Mouse (Mus musculus) T-helper 17 cell (primary cell): ENCODE data around the gene Myo5a.
"Not testable (repeated sequence)": the region's sequence is repeated elsewhere in the genome, so short reads cannot be mapped to it uniquely, and the experiment has no call there.

Experiments
- in situ Hi-C, 2 experiments: fragments of 300-600 bp; cut with MboI, MseI; formaldehyde crosslinking; loops; 1 replicate in 1 of 2; 2 replicates in 1 of 2; pipeline ENCODE4 v1.15.1; 2025; ENCODE audit warnings: high pct_unique_total_duplicates in 2 of 2

The Myo5a gene

DNA sequence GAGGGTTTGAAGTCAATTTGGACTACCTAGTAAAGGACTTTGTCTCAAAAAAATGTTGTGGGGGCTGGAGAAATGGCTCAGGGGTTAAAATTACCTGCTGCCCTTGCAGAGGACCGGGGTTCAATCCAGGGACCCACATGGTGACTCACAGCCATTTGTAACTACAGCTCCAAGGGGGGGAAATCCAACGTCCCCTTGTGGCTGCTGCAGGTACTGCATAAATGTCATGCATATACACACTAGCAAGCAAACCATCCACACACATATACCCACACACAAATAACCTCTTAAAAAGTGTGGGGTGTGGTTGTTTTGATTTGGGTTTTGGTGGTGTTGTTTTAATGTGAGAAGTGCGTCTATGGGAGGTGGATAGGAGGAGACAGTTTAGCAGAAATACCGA lies 173.7 kb downstream of the Myo5a start:
- in situ Hi-C loops = no loop called here

DNA sequence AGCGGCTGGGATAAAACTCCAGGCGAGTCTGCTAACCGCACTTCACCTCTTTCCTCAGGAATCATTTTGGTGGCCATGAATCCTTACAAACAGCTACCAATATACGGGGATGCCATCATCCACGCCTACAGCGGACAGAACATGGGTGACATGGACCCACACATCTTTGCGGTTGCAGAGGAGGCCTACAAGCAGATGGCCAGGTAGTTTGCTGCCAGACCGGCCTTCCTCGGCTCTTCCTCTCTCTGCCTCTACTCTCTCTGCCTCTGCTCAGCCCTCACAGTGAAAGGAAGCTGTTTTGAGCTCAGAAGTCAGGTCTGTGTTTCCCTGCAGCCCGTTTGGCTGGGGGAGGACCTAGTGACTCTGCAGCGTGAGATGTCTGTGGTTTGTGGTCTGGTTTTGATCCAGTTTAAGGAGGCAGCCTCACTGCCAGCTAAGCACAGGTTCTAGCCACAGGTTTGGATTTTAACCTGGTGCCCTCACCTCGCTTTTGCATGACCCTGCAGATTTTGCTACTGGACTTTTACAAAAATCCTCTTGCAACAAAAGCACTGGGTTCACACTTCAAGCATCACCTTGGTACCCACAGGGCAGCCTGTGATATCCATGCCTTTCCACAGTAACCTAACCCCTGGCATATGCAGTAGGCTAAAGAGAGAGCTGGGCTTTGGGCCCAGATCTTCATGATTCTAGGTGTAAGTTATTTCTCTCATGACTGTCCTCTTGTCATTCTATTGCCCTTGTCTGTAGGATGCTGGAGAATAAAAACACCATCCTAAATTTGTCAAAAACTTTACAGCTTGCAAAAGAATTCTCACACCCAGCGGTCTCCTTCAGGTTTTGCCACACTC lies 175.5 kb downstream of the Myo5a start:
- in situ Hi-C loops = no loop called here

DNA sequence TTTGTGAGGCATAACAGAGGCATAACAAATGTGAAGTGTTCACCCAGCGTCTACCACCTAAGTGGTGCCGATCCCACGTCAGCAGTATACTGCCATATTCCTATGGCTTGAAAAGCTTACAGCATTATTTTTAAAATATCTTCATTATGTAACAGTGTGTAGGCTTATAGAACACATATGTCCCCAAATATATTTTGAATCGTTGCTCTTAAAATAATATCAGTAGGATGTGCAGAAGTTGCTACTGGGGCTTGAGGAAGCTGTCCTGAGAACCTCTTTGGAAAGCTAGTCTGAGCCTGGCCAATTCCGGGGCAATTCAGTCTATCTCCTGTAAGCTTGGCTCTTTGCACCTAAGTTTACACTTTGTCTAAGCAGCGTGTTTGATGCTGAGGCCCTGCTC lies 177.1 kb downstream of the Myo5a start:
- in situ Hi-C loops = no loop called here

DNA sequence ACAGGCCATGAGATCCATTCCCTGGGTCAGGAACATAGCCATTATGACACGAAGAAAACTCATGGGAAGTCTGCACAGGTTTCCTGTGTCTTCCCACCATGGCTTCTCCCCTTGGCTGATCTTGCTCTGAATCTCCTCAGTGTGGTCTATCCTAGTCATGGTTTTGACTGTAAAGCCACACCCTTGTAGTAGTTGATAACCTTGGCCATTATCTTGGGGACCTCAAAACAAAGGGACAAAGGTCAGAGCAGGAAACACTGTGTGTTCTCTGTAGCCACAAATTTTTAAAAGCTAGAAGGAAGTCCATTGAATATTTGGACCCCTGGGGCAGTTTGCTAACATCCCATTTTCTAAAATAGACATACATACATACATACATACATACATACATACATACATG lies 177.5 kb downstream of the Myo5a start:
- in situ Hi-C loops = no loop called here

DNA sequence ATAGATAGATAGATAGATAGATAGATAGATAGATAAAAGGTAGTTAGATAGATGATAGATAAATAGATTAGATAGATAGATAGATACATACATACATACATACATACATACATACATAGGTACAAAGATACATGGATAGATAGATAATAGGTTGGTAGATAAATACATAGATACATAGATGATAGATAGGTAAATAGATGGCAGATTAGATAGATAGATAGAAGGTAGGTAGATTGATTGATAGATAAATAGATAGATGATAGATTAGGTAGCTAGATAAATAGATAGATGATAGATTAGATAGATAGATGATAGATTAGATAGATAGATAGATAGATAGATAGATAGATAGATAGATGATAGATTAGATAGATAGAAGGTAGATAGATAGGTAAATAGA lies 178.1 kb downstream of the Myo5a start:
- in situ Hi-C loops = no loop called here

DNA sequence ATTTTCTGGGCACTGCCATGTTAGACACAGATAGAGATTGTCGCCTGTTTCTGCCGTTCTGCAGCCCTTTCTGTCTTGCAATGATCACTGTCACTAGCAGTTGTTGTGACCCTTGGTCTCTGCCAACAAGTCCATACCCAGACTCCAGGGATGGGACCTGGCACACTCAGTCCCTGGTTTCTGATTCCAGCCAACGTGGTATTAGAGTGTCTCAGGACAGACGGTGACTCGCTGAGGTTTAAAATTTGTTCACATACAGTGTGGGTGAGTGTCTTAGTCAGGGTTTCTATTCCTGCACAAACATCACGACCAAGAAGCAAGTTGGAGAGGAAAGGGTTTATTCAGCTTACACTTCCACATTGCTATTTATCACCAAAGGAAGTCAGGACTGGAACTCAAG lies 182.3 kb downstream of the Myo5a start:
- in situ Hi-C loops = not testable (repeated sequence)

DNA sequence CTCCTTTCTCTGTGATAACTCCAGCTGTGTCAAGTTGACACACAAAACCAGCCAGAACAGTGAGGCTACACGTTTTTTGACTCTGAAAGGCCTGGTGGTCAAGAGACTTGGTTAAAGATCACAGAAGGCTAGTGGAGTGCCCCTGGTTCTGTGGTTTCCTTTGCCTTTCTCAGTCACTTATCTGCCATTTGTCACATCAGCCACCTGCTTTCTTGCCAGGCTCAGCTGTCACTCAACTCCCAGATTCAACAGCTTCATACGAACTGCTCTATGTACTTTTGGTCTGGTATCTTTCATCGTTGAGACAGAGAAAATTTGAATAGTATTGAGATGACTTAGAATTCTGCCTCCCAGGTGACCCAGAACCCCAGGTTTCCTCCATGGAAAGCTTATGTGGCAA lies 183.0 kb downstream of the Myo5a start:
- in situ Hi-C loops = no loop called here

DNA sequence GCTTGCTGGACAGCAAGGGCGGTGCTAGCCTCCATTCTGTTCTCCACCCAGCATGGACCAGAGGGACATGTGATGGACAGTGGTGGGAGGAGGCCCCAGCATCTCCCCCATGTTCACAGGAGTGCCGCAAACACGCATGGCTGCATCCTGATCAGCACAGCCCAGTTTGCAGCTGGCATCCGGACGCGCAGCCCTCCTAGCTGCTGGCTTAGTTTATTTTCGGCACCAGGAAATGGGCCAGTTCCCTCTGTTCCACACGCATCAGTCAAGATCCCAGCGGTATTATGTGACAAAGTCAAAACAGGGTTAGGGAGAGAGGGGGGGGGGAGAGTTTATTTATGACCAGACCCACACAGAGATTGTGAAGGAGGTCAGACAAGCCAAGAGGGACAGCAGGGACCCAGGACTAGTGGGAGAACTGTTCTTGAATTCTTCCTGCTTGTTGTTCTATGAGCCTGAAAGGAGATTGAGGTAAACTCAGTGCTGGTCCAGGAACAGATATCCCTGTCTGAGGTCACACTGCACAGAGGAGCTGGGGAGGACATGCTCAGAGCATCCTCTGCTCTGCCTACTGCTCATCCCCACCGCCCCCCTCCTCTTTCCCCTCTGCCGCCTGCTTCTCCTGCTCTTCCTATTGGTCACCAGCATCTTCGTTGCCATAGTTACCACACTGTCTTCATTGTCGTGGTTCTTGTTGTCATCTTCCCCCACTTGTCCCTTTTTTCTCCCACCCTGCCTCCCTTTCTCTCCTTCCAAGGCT lies 183.6 kb downstream of the Myo5a start:
- in situ Hi-C loops = no loop called here

DNA sequence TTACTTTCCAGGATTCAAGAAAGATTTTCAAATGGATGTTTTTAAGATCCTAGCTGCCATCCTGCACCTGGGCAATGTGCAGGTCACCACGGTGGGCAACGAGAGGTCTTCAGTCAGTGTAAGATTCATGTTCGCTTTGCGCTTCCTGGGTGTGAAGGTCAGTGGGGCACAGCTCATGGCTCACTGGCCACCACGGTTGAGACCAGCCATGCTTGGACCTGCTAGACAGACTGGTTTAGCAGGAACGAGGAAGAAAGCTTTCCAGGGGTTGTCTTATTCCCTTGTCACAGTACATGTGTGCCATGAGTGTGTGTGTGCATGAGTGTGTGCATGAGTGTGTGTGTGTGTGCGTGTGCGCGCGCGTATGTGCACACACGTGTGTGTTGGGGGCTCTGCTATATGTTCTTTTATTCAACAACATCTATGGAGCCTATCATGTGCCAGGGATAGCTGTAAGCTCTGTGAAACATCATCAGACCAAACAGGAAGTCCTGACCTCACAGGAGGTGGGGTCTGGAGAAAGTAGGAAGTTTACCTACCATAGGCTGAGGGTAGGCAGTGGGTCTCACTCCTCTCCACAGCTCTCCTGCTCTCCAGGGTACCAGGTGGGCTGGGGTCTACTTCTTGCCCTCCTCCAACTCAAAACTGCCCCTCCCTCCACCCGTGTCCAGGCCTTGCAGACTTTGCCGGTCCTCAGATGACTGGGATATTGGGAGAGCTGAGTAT lies 185.2 kb downstream of the Myo5a start:
- in situ Hi-C loops = loop anchor here (5.0 kb wide), 2 partner anchors 84 to 209 kb away; no protein-coding TSS in a partner anchor

DNA sequence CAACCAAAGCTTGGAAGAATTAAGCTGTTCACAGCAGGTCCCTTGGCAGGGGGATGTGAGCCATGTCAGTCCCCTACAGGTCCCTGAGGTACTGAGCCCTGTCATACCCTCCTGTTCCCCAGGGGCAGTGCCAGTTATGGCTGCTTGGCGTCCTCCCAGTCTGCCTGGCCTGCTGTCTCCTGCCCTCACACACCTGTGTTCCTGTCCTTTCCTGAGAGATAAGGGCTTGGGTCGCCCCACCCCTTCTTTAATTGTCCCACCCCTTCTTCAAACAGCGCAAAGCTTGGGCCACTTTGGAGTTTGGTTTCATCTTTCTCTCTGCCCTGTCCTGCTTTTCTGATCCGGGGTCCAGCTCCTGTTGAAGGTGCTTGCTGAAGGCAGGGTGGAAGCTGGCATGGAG lies 188.0 kb downstream of the Myo5a start:
- in situ Hi-C loops = loop anchor here (5.0 kb wide), 2 partner anchors 86 to 211 kb away; no protein-coding TSS in a partner anchor

DNA sequence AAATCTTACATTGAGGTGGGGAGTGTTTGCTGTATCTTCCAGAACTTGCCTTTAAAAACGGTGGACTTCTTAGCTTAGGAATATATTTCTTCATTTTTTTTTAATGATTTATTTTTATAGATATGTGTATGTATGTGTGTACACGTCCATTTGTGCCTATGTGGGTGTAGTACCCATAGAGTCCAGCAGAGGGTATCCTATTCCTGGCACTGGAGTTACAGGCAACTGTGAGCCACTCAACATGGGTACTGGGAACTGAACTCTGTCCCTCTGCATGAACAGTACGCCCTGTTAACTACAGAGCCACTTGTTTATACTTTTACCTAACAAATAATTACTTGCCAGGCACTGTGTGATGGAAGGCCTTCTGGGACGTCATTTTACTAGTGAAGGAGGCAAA lies 188.8 kb downstream of the Myo5a start:
- in situ Hi-C loops = loop anchor here (5.0 kb wide), 2 partner anchors 87 to 212 kb away; no protein-coding TSS in a partner anchor

DNA sequence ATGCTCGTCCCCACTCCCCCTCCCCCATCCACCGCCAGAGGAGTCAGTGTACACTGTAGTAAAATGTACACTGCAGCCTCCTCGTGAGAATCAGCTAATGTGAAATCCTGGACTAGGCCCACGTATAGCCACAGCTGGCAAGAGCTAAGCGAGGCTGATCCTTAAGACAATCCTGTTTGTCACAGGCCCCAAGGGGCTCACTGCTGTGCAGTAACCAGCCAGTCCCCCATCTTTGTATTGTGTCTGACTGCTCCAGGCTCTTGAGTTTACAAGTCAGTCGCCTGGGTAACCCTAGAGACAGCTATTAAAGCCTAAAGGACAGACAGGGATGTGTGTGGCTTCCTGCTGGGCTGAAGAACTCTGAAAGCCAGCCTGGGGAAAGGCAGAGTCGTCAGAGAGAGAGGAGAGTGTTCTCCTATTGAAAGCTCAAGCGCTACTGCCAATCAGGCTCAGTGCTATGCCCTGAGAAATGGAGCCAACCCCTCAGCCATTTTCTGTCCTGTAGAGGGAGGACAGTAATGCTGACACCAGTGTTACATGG lies 190.6 kb downstream of the Myo5a start:
- in situ Hi-C loops = no loop called here

DNA sequence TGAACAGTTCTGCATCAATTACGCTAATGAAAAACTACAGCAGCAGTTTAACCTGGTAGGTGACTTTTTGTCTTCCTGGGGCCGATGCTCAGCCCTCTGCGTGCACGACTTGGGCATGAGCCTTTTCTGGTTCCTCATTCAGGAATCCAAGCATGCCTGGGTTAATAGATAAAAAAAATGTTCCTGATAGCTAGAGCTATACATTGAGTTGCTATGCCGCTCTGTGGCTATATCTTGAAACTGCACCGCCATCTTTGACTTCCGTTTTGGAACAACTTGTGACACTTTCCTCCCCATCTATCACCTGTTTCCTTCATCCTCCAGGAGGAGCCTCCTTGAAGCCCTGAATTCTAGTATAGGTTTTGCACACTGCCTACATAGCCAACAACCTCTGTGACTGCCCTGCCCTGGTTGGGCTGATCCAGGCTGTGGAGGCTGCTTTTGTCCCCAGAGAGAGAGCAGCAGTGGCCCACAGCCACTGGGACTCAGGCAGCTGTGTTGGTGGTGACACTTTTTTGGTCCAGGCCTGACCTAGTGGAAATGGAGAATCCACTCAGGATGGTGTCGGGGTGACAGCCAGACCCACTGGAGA lies 191.5 kb downstream of the Myo5a start:
- in situ Hi-C loops = no loop called here

DNA sequence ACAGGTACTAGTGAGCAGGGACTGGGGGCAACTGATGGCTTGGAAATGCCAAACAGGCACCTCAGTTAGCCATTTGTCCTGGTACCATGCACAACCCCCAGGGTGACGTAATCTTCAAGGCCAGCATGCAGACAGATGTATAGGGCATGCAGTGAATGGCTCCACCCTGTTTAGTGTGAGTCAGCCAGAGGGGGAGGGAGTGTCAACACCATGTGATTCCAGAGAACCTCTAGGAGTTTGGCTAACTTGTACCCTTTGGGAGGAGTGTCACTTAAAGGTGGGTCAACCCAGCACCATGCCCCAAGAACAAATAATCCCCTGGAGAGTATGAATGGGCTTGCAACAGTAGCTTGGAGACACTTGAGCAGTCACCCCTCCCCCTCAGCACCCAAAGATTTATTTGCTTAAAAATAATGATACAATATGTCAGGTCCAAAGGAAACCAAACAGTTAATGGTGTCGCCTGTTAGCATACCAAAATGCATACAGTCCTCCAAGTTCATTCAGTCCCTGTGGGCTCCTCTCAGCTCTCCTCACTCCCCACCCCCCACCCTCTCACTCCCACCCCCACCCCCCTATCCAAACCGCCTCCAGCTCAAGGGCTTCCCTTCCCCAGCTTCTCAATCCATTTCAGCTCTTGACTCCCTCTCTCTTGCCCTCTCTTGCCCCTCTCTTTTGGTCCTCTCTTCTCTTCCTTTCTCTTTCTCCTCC lies 193.3 kb downstream of the Myo5a start:
- in situ Hi-C loops = no loop called here

DNA sequence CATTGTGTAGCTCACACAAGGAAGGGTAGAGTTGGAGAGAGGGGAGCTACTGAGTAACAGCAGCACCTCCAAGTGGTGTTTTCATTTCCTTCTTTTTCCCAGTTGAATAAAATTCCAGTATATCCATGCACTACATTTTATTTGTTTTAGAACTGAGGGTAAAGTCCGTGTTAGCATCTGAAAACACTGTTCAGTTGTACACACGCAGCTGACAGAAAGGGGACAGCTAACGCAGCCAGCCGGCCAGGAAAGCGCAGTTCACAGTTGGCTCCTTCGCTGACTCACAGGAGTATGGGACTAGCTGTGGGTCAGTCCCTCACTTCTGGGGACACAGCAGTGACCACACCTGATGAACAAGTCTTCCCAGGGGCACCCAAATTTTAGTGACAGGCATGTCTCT lies 196.3 kb downstream of the Myo5a start:
- in situ Hi-C loops = loop anchor here in 1 of 2 experiments (5.0 kb wide), 1 partner anchor 365 kb away; no protein-coding TSS in a partner anchor

DNA sequence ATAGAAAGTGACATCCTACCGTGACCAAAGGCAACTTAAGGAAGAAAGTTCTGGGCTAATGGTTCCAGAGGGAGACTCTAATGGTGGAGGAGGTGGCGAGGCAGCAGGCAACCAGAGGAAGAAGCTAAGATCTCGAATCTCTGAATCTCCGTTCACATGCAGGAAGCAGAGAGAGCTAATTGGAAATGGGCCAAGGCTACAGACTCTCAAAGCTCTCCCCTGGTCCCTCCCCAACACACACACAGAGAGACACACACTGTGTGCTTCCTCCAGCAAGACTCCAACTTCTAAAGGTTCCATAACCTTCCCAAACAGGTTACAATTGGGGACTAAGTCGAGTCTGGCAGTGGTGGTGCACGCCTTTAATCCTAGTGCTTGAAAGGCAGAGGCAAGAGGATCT lies 199.6 kb downstream of the Myo5a start:
- in situ Hi-C loops = loop anchor here in 1 of 2 experiments (10.0 kb wide), 1 partner anchor 366 kb away; no protein-coding TSS in a partner anchor

DNA sequence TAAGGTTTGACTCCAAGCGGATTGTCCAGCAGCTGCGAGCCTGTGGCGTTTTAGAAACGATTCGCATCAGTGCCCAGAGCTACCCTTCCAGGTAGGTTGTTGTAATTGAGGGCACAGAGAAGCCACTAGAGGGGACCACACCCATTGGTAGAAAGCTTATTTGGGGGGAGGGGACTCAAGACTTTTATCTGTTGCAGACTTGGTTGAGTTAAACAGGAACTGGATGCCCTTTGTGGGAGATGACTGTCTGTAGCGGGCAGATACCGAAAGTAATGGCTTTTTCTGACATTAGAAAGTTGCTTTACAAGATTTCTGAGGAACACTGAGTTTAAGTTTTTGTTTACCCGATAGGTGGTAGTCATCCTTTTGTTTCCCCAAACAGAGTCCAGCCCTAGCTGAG lies 200.7 kb downstream of the Myo5a start:
- in situ Hi-C loops = loop anchor here in 1 of 2 experiments (10.0 kb wide), 1 partner anchor 367 kb away; no protein-coding TSS in a partner anchor
